Mouse (Mus musculus): ENCODE measurements at regions not wholly inside any gene's neighbourhood (a gene's known extent, or its start where the extent isn't known, plus 50 kb on each side); places are given as distances from the start of the nearest gene placed in this dataset.

- no peak for DNase-seq (ENCODE audit: low spot score)
These were observed 59.4 kb upstream of the Ppp2r5c start for GRCm38 (mm10) chr12:110387567-110387966.

GRCm38 (mm10) chr12:110389439-110389838 lies 57.5 kb upstream of the Ppp2r5c start:
- no peak for DNase-seq (ENCODE audit: low spot score)

GRCm38 (mm10) chr12:110391464-110391863 lies 55.5 kb upstream of the Ppp2r5c start:
- no peak for DNase-seq (ENCODE audit: low spot score)

GRCm38 (mm10) chr12:110393555-110393954 lies 53.4 kb upstream of the Ppp2r5c start:
- DNase-seq (ENCODE audit: low spot score), result no peak
